Mouse (Mus musculus) 416B (cell line): ENCODE data around the gene Pan2.
"Not testable (repeated sequence)": the region's sequence is repeated elsewhere in the genome, so short reads cannot be mapped to it uniquely, and the experiment has no call there.

Experiments used
- DNase-seq: peaks from one replicate; pipeline ENCODE4 v3.0.0; 2011; ENCODE audit warnings: low read depth

Gene Pan2

GRCm38 (mm10) chr10:128283604-128284579 is 19.2 kb upstream of the Pan2 start:
- peak; percentile 69 for DNase-seq

- not testable (repeated sequence) for DNase-seq
Observed at GRCm38 (mm10) chr10:128290594-128290993, 12.5 kb upstream of the Pan2 start.

GRCm38 (mm10) chr10:128296370-128297090 is 6.6 kb upstream of the Pan2 start:
- DNase-seq, result no peak

GRCm38 (mm10) chr10:128297221-128297620 is 5.9 kb upstream of the Pan2 start:
- no peak for DNase-seq

- no peak for DNase-seq
Observed at GRCm38 (mm10) chr10:128297622-128298021, 5.5 kb upstream of the Pan2 start.

GRCm38 (mm10) chr10:128298243-128298642 is 4.9 kb upstream of the Pan2 start:
- peak; percentile 81 for DNase-seq

- peak; percentile 26 for DNase-seq
Observed at GRCm38 (mm10) chr10:128298702-128299171, 4.4 kb upstream of the Pan2 start, which contains the start of gene Il23a. TSS of gene Il23a (minus strand) at chr10:128298752.

GRCm38 (mm10) chr10:128302357-128302756 is 778 bp upstream of the Pan2 start:
- peak; percentile 33 for DNase-seq

GRCm38 (mm10) chr10:128302785-128303125 is 380 bp upstream of the Pan2 start:
- DNase-seq, result no peak

- DNase-seq, result no peak
Observed at GRCm38 (mm10) chr10:128309654-128310053, 6.5 kb downstream of the Pan2 start.

- no peak for DNase-seq
Observed at GRCm38 (mm10) chr10:128310177-128310576, 7.0 kb downstream of the Pan2 start.

GRCm38 (mm10) chr10:128310902-128311301 is 7.8 kb downstream of the Pan2 start:
- no peak for DNase-seq

GRCm38 (mm10) chr10:128315578-128315977 is 12.4 kb downstream of the Pan2 start:
- DNase-seq, result no peak

GRCm38 (mm10) chr10:128321641-128322040 is 18.5 kb downstream of the Pan2 start:
- no peak for DNase-seq

- peak; percentile 94 for DNase-seq
Observed at GRCm38 (mm10) chr10:128322141-128323108, 19.3 kb downstream of the Pan2 start, which contains the start of gene Cnpy2. TSS of gene Cnpy2 (plus strand) at chr10:128322459.

- DNase-seq, result peak; percentile 59
Observed at GRCm38 (mm10) chr10:128323516-128323915, 20.4 kb downstream of the Pan2 start.

GRCm38 (mm10) chr10:128326825-128327224 is 23.7 kb downstream of the Pan2 start:
- DNase-seq, result no peak

- DNase-seq, result peak; percentile 53
Observed at GRCm38 (mm10) chr10:128327610-128328009, 24.5 kb downstream of the Pan2 start.

GRCm38 (mm10) chr10:128332358-128333249 is 29.5 kb downstream of the Pan2 start:
- DNase-seq, result peak; percentile 43

GRCm38 (mm10) chr10:128335582-128335981 is 32.4 kb downstream of the Pan2 start:
- DNase-seq, result peak; percentile 87
